Mouse (Mus musculus): ENCODE measurements around the gene Crnn. TPM values are rescaled to one million over a fixed set of nuclear protein-coding genes. Genes with fewer than 3 reads are reported as not detected.

Gene Crnn
- total RNA-seq (2015; ENCODE audit: low replicate concordance) (not detected in 2 replicates), total RNA-seq (2017; ENCODE audit: low replicate concordance) (not detected in 2 replicates)

GRCm38 (mm10) chr3:93144510-93145051, at the start of gene Crnn:
Gene Crnn (plus strand): TSS chr3:93144787.
- no peak for ATAC-seq (replicated peaks; ENCODE audit: low FRiP score, poor library complexity, severe bottlenecking)

DNA sequence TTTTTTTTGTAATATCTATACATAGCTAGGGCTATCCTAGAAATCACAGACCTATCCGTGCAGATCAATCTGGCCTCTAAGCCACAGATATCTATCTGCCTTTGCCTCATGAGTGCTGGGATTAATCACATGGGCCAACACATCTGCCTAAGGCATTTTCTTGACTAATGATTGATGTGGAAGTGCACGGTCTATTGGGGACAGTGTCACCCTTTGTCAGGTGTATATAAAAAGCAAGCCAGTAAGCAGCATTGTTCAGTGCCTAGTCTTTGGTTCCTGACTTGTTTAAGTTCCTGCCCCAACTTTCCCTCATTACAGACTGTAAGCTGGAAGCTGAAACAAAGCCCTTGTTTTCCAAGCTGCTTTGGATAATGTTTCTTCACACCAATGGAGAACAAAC, 48.1 kb upstream of the Crnn start:
- no peak for ATAC-seq (replicated peaks; ENCODE audit: low FRiP score, poor library complexity, severe bottlenecking)

GRCm38 (mm10) chr3:93111668-93112067, 32.9 kb upstream of the Crnn start:
- ATAC-seq (replicated peaks; ENCODE audit: low FRiP score, poor library complexity, severe bottlenecking), result no peak

DNA sequence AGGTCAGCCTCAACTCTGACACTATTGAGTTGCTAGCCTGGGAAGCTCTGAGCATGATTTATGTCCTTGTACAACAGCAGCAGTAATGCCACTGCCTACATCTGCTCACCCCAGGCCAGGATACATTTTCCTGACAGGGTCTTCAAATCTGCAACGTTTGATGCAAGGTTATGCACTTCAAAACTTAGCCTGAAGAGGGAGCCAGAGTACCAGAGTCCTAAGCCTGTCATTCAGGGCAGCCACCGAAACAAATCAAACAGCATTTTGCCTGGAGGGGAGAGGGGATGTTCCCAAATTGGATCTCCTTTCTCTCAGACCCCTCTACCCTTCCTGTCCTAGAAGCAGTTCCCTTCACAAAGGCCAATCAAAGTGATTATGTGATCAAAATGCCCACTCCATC, 30.1 kb upstream of the Crnn start:
- ATAC-seq (replicated peaks; ENCODE audit: low FRiP score, poor library complexity, severe bottlenecking), result no peak

DNA sequence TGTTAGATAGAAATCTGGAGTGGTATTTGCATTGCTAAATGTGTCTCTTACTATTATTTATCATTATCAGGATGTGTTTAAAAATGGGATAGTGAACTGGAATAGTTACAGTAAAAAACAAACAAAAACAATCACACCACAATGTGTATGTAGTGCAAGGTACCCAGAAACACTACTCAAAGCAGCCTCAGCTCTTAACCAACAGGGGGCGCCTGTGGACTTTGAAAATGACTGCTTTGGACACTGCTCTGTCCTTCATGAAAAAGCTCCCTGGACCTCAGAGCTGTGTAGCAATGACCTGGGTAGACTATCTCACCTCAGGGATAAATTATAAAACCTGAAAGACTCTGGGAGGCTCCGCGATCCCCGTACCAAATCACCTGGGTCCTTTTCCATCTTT, 25.5 kb upstream of the Crnn start:
- no peak for ATAC-seq (replicated peaks; ENCODE audit: low FRiP score, poor library complexity, severe bottlenecking)

GRCm38 (mm10) chr3:93128052-93128451, 16.5 kb upstream of the Crnn start:
- no peak for ATAC-seq (replicated peaks; ENCODE audit: low FRiP score, poor library complexity, severe bottlenecking)

DNA sequence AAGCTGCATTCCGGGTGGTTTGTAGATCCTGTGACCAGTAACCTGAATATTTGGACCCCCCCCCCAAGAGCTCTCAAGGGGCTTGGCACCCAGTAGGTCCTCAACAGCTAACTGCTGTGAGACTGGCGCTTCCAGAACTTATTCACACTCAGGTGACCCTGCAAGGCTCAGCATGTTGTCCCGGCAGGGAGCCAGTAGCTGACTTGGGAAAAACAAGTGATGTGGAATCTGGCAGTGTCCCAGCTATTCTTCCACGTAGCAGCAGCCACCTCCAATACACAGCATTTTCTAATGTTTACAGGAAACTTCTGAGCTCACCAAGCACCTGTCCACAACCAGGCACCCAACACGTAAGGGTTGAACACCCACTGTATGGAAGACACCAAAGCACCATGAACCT, 15.5 kb upstream of the Crnn start:
- no peak for ATAC-seq (replicated peaks; ENCODE audit: low FRiP score, poor library complexity, severe bottlenecking)

GRCm38 (mm10) chr3:93130460-93130859, 14.1 kb upstream of the Crnn start:
- no peak for ATAC-seq (replicated peaks; ENCODE audit: low FRiP score, poor library complexity, severe bottlenecking)

DNA sequence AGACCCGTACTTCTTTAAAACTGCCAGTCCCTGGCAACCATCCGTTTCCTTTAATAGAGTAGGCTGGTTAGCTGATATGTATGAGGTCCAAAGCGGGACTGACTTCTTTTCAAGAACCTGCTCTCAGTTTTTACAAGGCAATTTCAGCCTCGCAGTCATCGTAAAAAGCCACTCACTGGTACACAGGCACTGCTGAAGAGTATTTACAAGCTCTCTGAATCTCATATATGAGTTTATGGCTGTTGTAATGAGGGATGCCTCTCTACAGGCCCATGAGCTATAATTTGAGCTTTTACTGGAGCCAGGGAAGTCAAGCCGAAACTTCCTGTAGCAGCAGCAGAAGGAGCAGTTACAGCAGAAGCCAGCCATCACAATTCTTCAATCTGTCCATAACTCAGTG, 17.9 kb downstream of the Crnn start:
- ATAC-seq (replicated peaks; ENCODE audit: low FRiP score, poor library complexity, severe bottlenecking), result no peak

- no peak for ATAC-seq (replicated peaks; ENCODE audit: low FRiP score, poor library complexity, severe bottlenecking)
These were observed 18.5 kb downstream of the Crnn start for GRCm38 (mm10) chr3:93162996-93163592.

DNA sequence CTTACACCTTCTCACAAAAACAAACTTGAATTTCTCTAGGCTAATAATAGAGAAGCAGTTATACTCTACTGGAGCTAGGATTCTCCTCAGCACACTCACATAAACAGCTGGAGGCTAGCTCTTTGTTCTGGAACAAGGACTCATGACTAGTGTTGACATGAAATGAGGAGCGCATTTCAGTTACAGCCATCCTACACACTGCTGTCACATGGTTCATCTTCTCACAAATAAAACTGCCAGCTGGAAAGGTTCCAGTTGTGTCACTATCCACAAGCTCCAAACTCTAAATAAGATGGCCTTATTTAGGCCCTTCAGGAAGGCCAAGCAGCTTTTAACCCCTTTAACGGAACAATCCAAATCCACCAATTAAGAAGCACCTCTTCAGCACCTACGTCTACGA, 36.3 kb downstream of the Crnn start:
- ATAC-seq (replicated peaks; ENCODE audit: low FRiP score, poor library complexity, severe bottlenecking), result no peak

- ATAC-seq (replicated peaks; ENCODE audit: low FRiP score, poor library complexity, severe bottlenecking), result no peak
These were observed 52.4 kb downstream of the Crnn start, which contains the start of gene Flg2 for GRCm38 (mm10) chr3:93196978-93197377. Gene Flg2 (plus strand): TSS chr3:93197278.

Other genes with a start within 250 kb of the Crnn start
- not detected in 2 replicates for gene Lce3a, start 218.6 kb upstream of the Crnn start, total RNA-seq (2015; ENCODE audit: low replicate concordance)
- not detected in 2 replicates for gene Lce3a, start 218.6 kb upstream of the Crnn start, total RNA-seq (2017; ENCODE audit: low replicate concordance)
- not detected in 2 replicates for gene Lce3b, start 211.8 kb upstream of the Crnn start, total RNA-seq (2015; ENCODE audit: low replicate concordance)
- not detected in 2 replicates for gene Lce3b, start 211.8 kb upstream of the Crnn start, total RNA-seq (2017; ENCODE audit: low replicate concordance)
- gene Lce3c, start 200.3 kb upstream of the Crnn start, total RNA-seq (2015; ENCODE audit: low replicate concordance), result not detected in 2 replicates
- not detected in 2 replicates for gene Lce3c, start 200.3 kb upstream of the Crnn start, total RNA-seq (2017; ENCODE audit: low replicate concordance)
- gene Lce3d, start 187.4 kb upstream of the Crnn start, total RNA-seq (2015; ENCODE audit: low replicate concordance), result not detected in 2 replicates
- not detected in 2 replicates for gene Lce3d, start 187.4 kb upstream of the Crnn start, total RNA-seq (2017; ENCODE audit: low replicate concordance)
- not detected in 2 replicates for gene Lce3e, start 177.7 kb upstream of the Crnn start, total RNA-seq (2015; ENCODE audit: low replicate concordance)
- gene Lce3e, start 177.7 kb upstream of the Crnn start, total RNA-seq (2017; ENCODE audit: low replicate concordance), result not detected in 2 replicates
- gene Lce3f, start 152.6 kb upstream of the Crnn start, total RNA-seq (2015; ENCODE audit: low replicate concordance), result not detected in 2 replicates
- not detected in 2 replicates for gene Lce3f, start 152.6 kb upstream of the Crnn start, total RNA-seq (2017; ENCODE audit: low replicate concordance)
- gene Crct1, start 129.1 kb upstream of the Crnn start, total RNA-seq (2015; ENCODE audit: low replicate concordance), result not detected in 2 replicates
- gene Crct1, start 129.1 kb upstream of the Crnn start, total RNA-seq (2017; ENCODE audit: low replicate concordance), result not detected in 2 replicates
- not detected in 2 replicates for gene Lce1m, start 125.7 kb upstream of the Crnn start, total RNA-seq (2015; ENCODE audit: low replicate concordance)
- not detected in 2 replicates for gene Lce1m, start 125.7 kb upstream of the Crnn start, total RNA-seq (2017; ENCODE audit: low replicate concordance)
- not detected in 2 replicates for gene Gm4858, start 76.0 kb upstream of the Crnn start, total RNA-seq (2015; ENCODE audit: low replicate concordance)
- gene Gm4858, start 76.0 kb upstream of the Crnn start, total RNA-seq (2017; ENCODE audit: low replicate concordance), result not detected in 2 replicates
- gene Flg2, start 52.5 kb downstream of the Crnn start, total RNA-seq (2015; ENCODE audit: low replicate concordance), result not detected in 2 replicates
- gene Flg2, start 52.5 kb downstream of the Crnn start, total RNA-seq (2017; ENCODE audit: low replicate concordance), result not detected in 2 replicates
- not detected in 2 replicates for gene Flg, start 128.7 kb downstream of the Crnn start, total RNA-seq (2015; ENCODE audit: low replicate concordance)
- not detected in 2 replicates for gene Flg, start 128.7 kb downstream of the Crnn start, total RNA-seq (2017; ENCODE audit: low replicate concordance)
- not detected in 2 replicates for gene Hrnr, start 175.0 kb downstream of the Crnn start, total RNA-seq (2015; ENCODE audit: low replicate concordance)
- gene Hrnr, start 175.0 kb downstream of the Crnn start, total RNA-seq (2017; ENCODE audit: low replicate concordance), result not detected in 2 replicates
- not detected in 2 replicates for gene Rptn, start 248.9 kb downstream of the Crnn start, total RNA-seq (2015; ENCODE audit: low replicate concordance)
- not detected in 2 replicates for gene Rptn, start 248.9 kb downstream of the Crnn start, total RNA-seq (2017; ENCODE audit: low replicate concordance)